Mouse (Mus musculus): ENCODE measurements around the gene Taf9b. TPM values are rescaled to one million over a fixed set of nuclear protein-coding genes. Genes with fewer than 3 reads are reported as not detected.

Taf9b gene
- total and polyA plus RNA-seq, 3 experiments, result 1.7 to 7.6 (median 4.3) TPM

GRCm38 (mm10) chrX:106176331-106176730, 44.6 kb downstream of the Taf9b start:
- no peaks in the 10 kb centered on the region for H3K27me3 ChIP-seq (replicated peaks)
- peaks cover 0 to 5% of the 10 kb centered on the region in 2 experiments; a peak in 1 of 4 replicates for H3K4me1 ChIP-seq (ENCODE audit: control insufficient read depth in 1 of 2, insufficient read depth in 2 of 2)
- H3K79me2 ChIP-seq (replicated peaks; ENCODE audit: control insufficient read depth, extremely low read depth, insufficient read depth, poor library complexity, severe bottlenecking), result no peaks in the 10 kb centered on the region
- H3K9me3 ChIP-seq (replicated peaks; ENCODE audit: low read length), result no peaks in the 10 kb centered on the region
- no peak overlapping the region for H3K4me2 ChIP-seq (ENCODE audit: insufficient read depth, low read depth, poor library complexity, severe bottlenecking)
- no peak overlapping the region for H3K27ac ChIP-seq (ENCODE audit: insufficient read depth, low read depth)
- H3K9ac ChIP-seq (ENCODE audit: insufficient read depth, low read depth), result no peak overlapping the region
- no peaks in the 10 kb centered on the region for H3K36me3 ChIP-seq (replicated peaks in 1 of 2; ENCODE audit: control insufficient read depth in 1 of 2, insufficient read depth in 1 of 2, low read length in 1 of 2)
- in situ Hi-C loops (cut with MboI; ENCODE audit: low pct_ligation_motif_present, low pct_unique_long_range_greater_than_20kb, low sequenced_read_pairs) (no loop called here), dilution Hi-C loops (cut with MboI; ENCODE audit: extremely low pct_ligation_motif_present, extremely low pct_unique_long_range_greater_than_20kb, low sequenced_read_pairs) (no loop called here)
- DNase-seq (ENCODE audit: extremely low read depth), result no peak
- no peak for TF ChIP-seq RAD21 (IDR thresholded peaks at IDR 0.05; ENCODE audit: low read depth, low read length)
- no peak for TF ChIP-seq SMC3 (IDR thresholded peaks at IDR 0.05; ENCODE audit: low read depth, low read length)
- no peak for TF ChIP-seq E2F4 (IDR thresholded peaks at IDR 0.05; ENCODE audit: insufficient replicate concordance, low read depth, low read length)
- TF ChIP-seq POLR2A (IDR thresholded peaks at IDR 0.05; ENCODE audit: low read depth, low read length), result no peak
- TF ChIP-seq JUND (conservative IDR thresholded peaks at IDR 0.05; ENCODE audit: low read depth, low read length), result no peak
- no peak for TF ChIP-seq POLR2AphosphoS2 (IDR thresholded peaks at IDR 0.05; ENCODE audit: low read depth, low read length)
- TF ChIP-seq JUN (IDR thresholded peaks at IDR 0.05; ENCODE audit: insufficient read depth, low read depth, low read length), result no peak
- TF ChIP-seq MAZ (IDR thresholded peaks at IDR 0.05; ENCODE audit: low read depth, low read length), result no peak
- TF ChIP-seq USF1 (IDR thresholded peaks at IDR 0.05; ENCODE audit: low read depth, low read length), result no peak
- TF ChIP-seq HCFC1 (IDR thresholded peaks at IDR 0.05; ENCODE audit: low read depth, low read length), result no peak
- no peak for TF ChIP-seq MYC (IDR thresholded peaks at IDR 0.05; ENCODE audit: low read depth, low read length)
- TF ChIP-seq ELF1 (IDR thresholded peaks at IDR 0.05; ENCODE audit: low read depth, low read length), result no peak
- no peak for TF ChIP-seq ETS1 (conservative IDR thresholded peaks at IDR 0.05; ENCODE audit: low read depth, low read length)
- TF ChIP-seq BHLHE40 (IDR thresholded peaks at IDR 0.05; ENCODE audit: low read depth, low read length), result no peak
- no peak for TF ChIP-seq TCF12 (IDR thresholded peaks at IDR 0.05; ENCODE audit: low read depth, low read length)
- TF ChIP-seq ZKSCAN1 (IDR thresholded peaks at IDR 0.05; ENCODE audit: borderline replicate concordance, low read depth, low read length), result no peak
- TF ChIP-seq SIN3A (IDR thresholded peaks at IDR 0.05; ENCODE audit: low read length), result no peak
- H3K4me3 ChIP-seq (replicated peaks in 1 of 3; ENCODE audit: low read depth in 2 of 3, low read length in 2 of 3, poor library complexity in 1 of 3), result no peak overlapping the region

GRCm38 (mm10) chrX:106171853-106172154, 49.2 kb downstream of the Taf9b start:
- Histone ChIP-seq H3K79me2 (replicated peaks; ENCODE audit: control insufficient read depth, extremely low read depth, insufficient read depth, poor library complexity, severe bottlenecking) (no peaks in the 10 kb centered on the region), H3K9me3 (replicated peaks; ENCODE audit: low read length) (no peaks in the 10 kb centered on the region), H3K36me3 (replicated peaks in 1 of 2; ENCODE audit: control insufficient read depth in 1 of 2, insufficient read depth in 1 of 2, low read length in 1 of 2) (no peaks in the 10 kb centered on the region), H3K4me1 (ENCODE audit: control insufficient read depth in 1 of 2, insufficient read depth in 2 of 2) (no peaks in the 10 kb centered on the region), H3K4me2 (ENCODE audit: insufficient read depth, low read depth, poor library complexity, severe bottlenecking) (peak overlapping the region; percentile 8), H3K27me3 (replicated peaks) (no peaks in the 10 kb centered on the region), H3K9ac (ENCODE audit: insufficient read depth, low read depth) (no peak overlapping the region), H3K4me3 (replicated peaks in 1 of 3; ENCODE audit: low read depth in 2 of 3, low read length in 2 of 3, poor library complexity in 1 of 3) (no peak overlapping the region), H3K27ac (ENCODE audit: insufficient read depth, low read depth) (no peak overlapping the region)
- dilution Hi-C loops (cut with MboI; ENCODE audit: extremely low pct_ligation_motif_present, extremely low pct_unique_long_range_greater_than_20kb, low sequenced_read_pairs) (no loop called here), in situ Hi-C loops (cut with MboI; ENCODE audit: low pct_ligation_motif_present, low pct_unique_long_range_greater_than_20kb, low sequenced_read_pairs) (no loop called here)
- no peak for DNase-seq (ENCODE audit: extremely low read depth)
- TF ChIP-seq NRF1 (IDR thresholded peaks at IDR 0.05; ENCODE audit: low read depth, low read length) (no peak), ZNF384 (IDR thresholded peaks at IDR 0.05; ENCODE audit: low read depth, low read length) (no peak)
